Mouse (Mus musculus) small intestine, adult 2 months (tissue): ENCODE measurements around the gene Olfr1198. TPM values are rescaled to one million over a fixed set of nuclear protein-coding genes. Genes with fewer than 3 reads are reported as not detected.

ENCODE experiments used
- H3K27ac ChIP-seq: fragments of 200-500 bp; 2 replicates; pipeline ENCODE4 v1.5.1; 2012; ENCODE audit warnings: low read depth, low read length, control low read depth, inconsistent platforms; ENCODE audit not compliant: insufficient read depth
- H3K27me3 ChIP-seq: fragments of 200-500 bp; 2 replicates; pipeline ENCODE4 v1.6.1; 2012; ENCODE audit warnings: mild to moderate bottlenecking, moderate library complexity, low read length, inconsistent platforms; ENCODE audit not compliant: control insufficient read depth, insufficient read depth
- H3K36me3 ChIP-seq: fragments of 200-500 bp; 2 replicates; pipeline ENCODE4 v1.6.1; 2012; ENCODE audit warnings: mild to moderate bottlenecking, low read length, control low read depth, inconsistent platforms; ENCODE audit not compliant: control insufficient read depth, insufficient read depth
- H3K4me1 ChIP-seq: fragments of 200-500 bp; 2 replicates; pipeline ENCODE4 v1.6.1; 2012; ENCODE audit warnings: low read length, inconsistent platforms, mixed read lengths; ENCODE audit not compliant: control insufficient read depth, insufficient read depth, insufficient read length
- H3K4me3 ChIP-seq: fragments of 200-500 bp; 2 replicates; pipeline ENCODE4 v1.5.1; 2012; ENCODE audit warnings: low read depth, mild to moderate bottlenecking, control low read depth, inconsistent platforms, low read length, moderate library complexity
- CTCF ChIP-seq: fragments of 200-500 bp; IDR thresholded peaks from 2 replicates; pipeline ENCODE4 v1.5.1; 2012; ENCODE audit warnings: low read depth, mild to moderate bottlenecking, control low read depth, inconsistent platforms, low read length, moderate library complexity, mixed read lengths; ENCODE audit not compliant: insufficient replicate concordance, insufficient read length; ENCODE audit errors: extremely low read depth
- POLR2A ChIP-seq: fragments of 200-500 bp; IDR thresholded peaks from 2 replicates; pipeline ENCODE4 v1.6.1; 2012; ENCODE audit warnings: low read depth, mild to moderate bottlenecking, control low read depth, inconsistent platforms, low read length, moderate library complexity
- WGBS: fragments of 180-500 bp; shearing (Covaris S2); methylation state at CpG from one replicate; pipeline ENCODE4 v1.1.7; 2018; 5-methylcytosine and 5-hydroxymethylcytosine counted together
- polyA plus RNA-seq: library from polyadenylated mRNA; depleted of rRNA; stranded (reverse); fragments of >200 nt; gene quantifications from 2 replicates; pipeline ENCODE4 v1.2.3, GENCODE M21; 2012; rRNA removed

Gene Olfr1198
- not detected in 2 replicates for polyA plus RNA-seq

DNA sequence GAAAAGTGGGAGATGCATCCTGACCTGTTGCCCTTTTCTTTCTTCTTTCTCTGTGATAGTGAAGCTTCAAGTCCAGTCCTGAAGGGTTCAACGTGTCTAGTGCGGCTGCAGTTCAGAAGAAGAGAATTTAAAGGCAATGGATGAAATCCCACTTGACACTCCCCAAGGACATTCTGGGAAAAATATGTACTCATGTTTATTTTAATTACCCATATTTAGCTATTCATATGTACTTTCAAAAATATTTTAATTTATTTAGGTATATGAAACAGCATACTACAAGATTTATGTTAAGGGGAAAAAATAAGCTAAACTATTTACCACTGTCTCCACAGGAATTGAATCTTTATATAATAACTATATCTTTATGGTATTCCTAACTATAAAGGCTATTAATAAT lies at the start of gene Olfr1198:
Gene Olfr1198, minus strand, starts transcription at position 101 of the 400 bp plus-strand sequence.
- Histone ChIP-seq H3K4me3 (no peak within 1 kb of the TSS), H3K4me1 (no peaks in the 10 kb centered on the region), H3K36me3 (no peaks in the 10 kb centered on the region), H3K27me3 (no peaks in the 10 kb centered on the region), H3K27ac (no peak within 1 kb of the TSS)
- WGBS = 90% methylated on average over 2 of the region's 2 CpGs
- TF ChIP-seq POLR2A = no peak
- no peak for TF ChIP-seq CTCF

DNA sequence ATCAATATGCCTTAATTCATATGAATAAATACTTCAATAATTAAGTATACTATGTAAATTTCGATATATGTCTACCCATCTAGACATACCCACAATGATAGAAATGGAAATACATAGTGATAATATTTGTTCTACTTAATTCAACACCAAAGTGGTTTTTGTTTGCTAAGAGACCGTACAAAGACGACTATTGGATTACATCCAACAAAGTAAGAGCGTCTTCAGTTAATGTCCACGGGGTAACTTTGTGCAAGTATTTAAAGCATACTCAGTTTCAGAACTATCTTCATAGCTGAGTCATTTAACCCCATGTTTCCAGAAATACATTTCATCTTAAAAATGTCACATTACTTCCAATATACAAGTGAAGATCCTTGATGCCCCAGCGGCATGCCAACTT lies 41.6 kb upstream of the Olfr1198 start, which contains the start of gene Olfr1201:
Gene Olfr1201, plus strand, starts transcription at position 301 of the 400 bp plus-strand sequence.
- Histone ChIP-seq H3K4me1 (no peaks in the 10 kb centered on the region), H3K36me3 (no peaks in the 10 kb centered on the region), H3K4me3 (no peak within 1 kb of the TSS), H3K27ac (no peak within 1 kb of the TSS), H3K27me3 (no peaks in the 10 kb centered on the region)
- WGBS = 74% methylated on average over 6 of the region's 6 CpGs
- TF ChIP-seq POLR2A = no peak
- TF ChIP-seq CTCF = no peak

DNA sequence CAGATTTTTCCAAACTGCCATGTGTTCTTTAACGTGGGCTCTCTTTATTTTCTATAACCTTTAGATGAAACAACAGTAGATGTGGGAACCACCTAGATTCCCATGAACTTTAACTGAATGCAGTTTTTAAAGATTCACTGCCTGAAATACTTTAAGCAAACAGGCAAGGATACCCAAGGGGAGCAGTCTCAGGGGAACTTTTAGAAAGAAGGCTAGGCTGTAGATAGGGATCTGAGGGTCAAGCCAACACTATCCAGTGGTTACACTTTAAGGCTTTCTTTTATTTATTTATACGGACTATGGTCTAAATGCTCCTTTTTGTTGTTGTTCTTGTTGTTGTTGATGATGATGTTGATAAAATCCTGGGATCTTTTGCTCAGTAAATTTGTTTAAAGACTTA lies 19.2 kb upstream of the Olfr1198 start, which contains the start of gene Olfr1200:
Gene Olfr1200, minus strand, starts transcription at position 101 of the 400 bp plus-strand sequence.
- 69% methylated on average over 2 of the region's 2 CpGs for WGBS
- Histone ChIP-seq H3K4me1 (no peaks in the 10 kb centered on the region), H3K36me3 (no peaks in the 10 kb centered on the region), H3K27me3 (no peaks in the 10 kb centered on the region), H3K4me3 (no peak within 1 kb of the TSS), H3K27ac (no peak within 1 kb of the TSS)
- TF ChIP-seq POLR2A = no peak
- no peak for TF ChIP-seq CTCF

DNA sequence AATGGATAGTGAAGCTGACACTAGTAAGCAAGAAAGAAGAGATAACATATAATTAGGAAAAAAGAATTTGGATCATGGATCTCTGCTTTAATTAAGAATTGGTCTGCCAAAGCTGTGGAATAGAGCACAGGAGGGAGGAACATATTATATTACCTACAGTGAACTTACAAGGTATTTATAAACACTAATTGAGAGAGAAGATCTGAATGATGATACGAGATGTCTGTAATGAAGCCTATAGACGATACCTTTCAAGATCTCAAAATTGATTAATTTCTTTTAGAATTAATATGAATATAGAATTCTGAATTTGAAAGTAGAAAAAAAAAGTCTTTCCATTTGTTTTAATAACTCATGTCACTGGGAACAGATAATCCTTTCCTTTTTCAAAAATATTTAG lies 9.2 kb upstream of the Olfr1198 start, which contains the start of gene Olfr1199:
Gene Olfr1199, minus strand, starts transcription at position 101 of the 400 bp plus-strand sequence.
- Histone ChIP-seq H3K4me3 (no peak within 1 kb of the TSS), H3K4me1 (no peaks in the 10 kb centered on the region), H3K27ac (no peak within 1 kb of the TSS), H3K27me3 (no peaks in the 10 kb centered on the region), H3K36me3 (no peaks in the 10 kb centered on the region)
- TF ChIP-seq POLR2A (no peak), CTCF (no peak)
- WGBS = 80% methylated on average over 2 of the region's 2 CpGs

DNA sequence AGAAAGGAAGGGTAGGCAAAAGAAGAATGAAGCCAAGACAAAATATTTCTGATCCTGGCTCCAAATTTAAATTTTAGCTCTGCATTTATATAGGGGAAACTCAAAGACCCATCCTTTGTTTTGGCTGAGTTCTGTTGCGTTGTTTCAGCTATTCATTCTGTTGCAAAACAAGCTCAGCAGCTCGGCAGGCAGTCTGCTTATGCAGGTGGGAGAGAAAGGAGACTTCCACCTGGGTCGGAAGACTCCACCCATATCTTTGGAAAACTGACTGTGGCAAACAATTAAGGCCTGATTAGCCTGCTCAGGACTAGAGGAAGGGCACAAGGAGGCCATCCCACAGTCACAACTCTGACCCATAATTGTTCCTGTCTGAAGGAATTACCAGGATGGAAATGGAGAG lies 7.8 kb downstream of the Olfr1198 start:
- Histone ChIP-seq H3K4me3 (no peak overlapping the region), H3K27me3 (no peaks in the 10 kb centered on the region), H3K36me3 (no peaks in the 10 kb centered on the region), H3K27ac (no peak overlapping the region), H3K4me1 (no peaks in the 10 kb centered on the region)
- WGBS = 63% methylated on average over 3 of the region's 3 CpGs
- no peak for TF ChIP-seq CTCF
- TF ChIP-seq POLR2A = no peak

DNA sequence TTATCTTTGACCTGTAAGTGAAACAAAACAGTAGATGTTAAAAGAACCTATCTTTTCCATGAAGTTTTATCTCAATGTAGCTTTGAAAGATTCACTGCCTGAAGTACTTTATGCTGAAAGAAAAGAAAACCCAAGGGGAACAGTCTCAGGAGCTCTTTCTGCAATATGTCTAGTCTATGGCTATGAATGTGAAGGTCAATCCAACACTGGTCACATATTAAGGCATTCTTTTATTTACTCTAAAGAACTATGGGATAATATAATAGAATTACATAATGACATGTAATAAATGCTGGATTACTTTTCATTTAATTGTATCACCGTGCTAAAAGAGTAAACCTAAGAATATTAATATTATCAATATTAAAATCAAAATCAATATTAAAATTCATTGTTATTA lies 18.9 kb downstream of the Olfr1198 start, which contains the start of gene Olfr1197:
Gene Olfr1197, minus strand, starts transcription at position 101 of the 400 bp plus-strand sequence.
- Histone ChIP-seq H3K4me3 (no peak within 1 kb of the TSS), H3K4me1 (no peaks in the 10 kb centered on the region), H3K27me3 (no peaks in the 10 kb centered on the region), H3K27ac (no peak within 1 kb of the TSS), H3K36me3 (no peaks in the 10 kb centered on the region)
- WGBS = 65% methylated on average over 1 of the region's 1 CpGs
- TF ChIP-seq POLR2A (no peak), CTCF (no peak)

DNA sequence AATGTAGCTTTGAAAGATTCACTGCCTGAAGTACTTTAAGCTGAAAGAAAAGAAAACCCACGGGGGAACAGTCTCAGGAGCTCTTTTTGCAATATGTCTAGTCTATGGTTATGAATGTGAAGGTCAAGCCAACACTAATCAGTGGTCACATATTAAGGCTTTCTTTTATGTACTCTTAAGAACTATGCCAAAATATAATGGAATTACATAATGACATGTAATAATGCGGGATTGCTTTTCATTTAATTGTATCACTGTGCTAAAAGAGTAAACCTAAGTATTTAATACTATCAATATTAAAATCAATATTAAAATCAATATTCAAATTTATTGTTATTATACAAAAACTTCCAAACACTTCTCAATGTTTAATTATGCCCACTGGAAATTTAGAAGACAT lies 46.7 kb downstream of the Olfr1198 start, which contains the start of gene Olfr1196:
Gene Olfr1196, minus strand, starts transcription at position 101 of the 400 bp plus-strand sequence.
- TF ChIP-seq POLR2A = no peak
- TF ChIP-seq CTCF = no peak
- no peak within 1 kb of the TSS for H3K27ac ChIP-seq
- H3K4me3 ChIP-seq = no peak within 1 kb of the TSS
- WGBS = 81% methylated on average over 2 of the region's 2 CpGs
- no peaks in the 10 kb centered on the region for H3K36me3 ChIP-seq
- H3K27me3 ChIP-seq = no peaks in the 10 kb centered on the region
- H3K4me1 ChIP-seq = no peaks in the 10 kb centered on the region

Other genes with a start within 250 kb of the Olfr1198 start
- gene Olfr1186, start 232.8 kb downstream of the Olfr1198 start, polyA plus RNA-seq = not detected in 2 replicates
- gene Olfr1188, start 194.4 kb downstream of the Olfr1198 start, polyA plus RNA-seq = not detected in 2 replicates
- not detected in 2 replicates for gene Olfr1189, start 164.9 kb downstream of the Olfr1198 start, polyA plus RNA-seq
- not detected in 2 replicates for gene Olfr1191-ps1, start 110.8 kb downstream of the Olfr1198 start, polyA plus RNA-seq
- not detected in 2 replicates for gene Olfr1192-ps1, start 102.9 kb downstream of the Olfr1198 start, polyA plus RNA-seq
- gene Olfr1193, start 75.7 kb downstream of the Olfr1198 start, polyA plus RNA-seq = not detected in 2 replicates
- not detected in 2 replicates for gene Olfr1195, start 62.2 kb downstream of the Olfr1198 start, polyA plus RNA-seq
- gene Olfr1196, start 46.8 kb downstream of the Olfr1198 start, polyA plus RNA-seq = not detected in 2 replicates
- gene Olfr1197, start 19.0 kb downstream of the Olfr1198 start, polyA plus RNA-seq = not detected in 2 replicates
- gene Olfr1199, start 9.1 kb upstream of the Olfr1198 start, polyA plus RNA-seq = not detected in 2 replicates
- gene Olfr1200, start 19.1 kb upstream of the Olfr1198 start, polyA plus RNA-seq = not detected in 2 replicates
- not detected in 2 replicates for gene Olfr1201, start 41.7 kb upstream of the Olfr1198 start, polyA plus RNA-seq
- gene Olfr1202, start 63.1 kb upstream of the Olfr1198 start, polyA plus RNA-seq = not detected in 2 replicates
- not detected in 2 replicates for gene Olfr1205, start 78.4 kb upstream of the Olfr1198 start, polyA plus RNA-seq
- not detected in 2 replicates for gene Olfr1204, start 97.9 kb upstream of the Olfr1198 start, polyA plus RNA-seq
- not detected in 2 replicates for gene Olfr1206, start 111.9 kb upstream of the Olfr1198 start, polyA plus RNA-seq
- not detected in 2 replicates for gene Olfr1208, start 150.9 kb upstream of the Olfr1198 start, polyA plus RNA-seq
- gene Olfr1209, start 163.8 kb upstream of the Olfr1198 start, polyA plus RNA-seq = not detected in 2 replicates
- not detected in 2 replicates for gene Olfr1211, start 186.7 kb upstream of the Olfr1198 start, polyA plus RNA-seq
- not detected in 2 replicates for gene Olfr1212, start 202.6 kb upstream of the Olfr1198 start, polyA plus RNA-seq
- not detected in 2 replicates for gene Gm13762, start 228.9 kb upstream of the Olfr1198 start, polyA plus RNA-seq
- not detected in 2 replicates for gene Olfr1214, start 241.3 kb upstream of the Olfr1198 start, polyA plus RNA-seq